Mouse (Mus musculus) liver, embryonic 16.5 days (tissue): ENCODE data around the gene Zkscan5. TPM values are rescaled to one million over a fixed set of nuclear protein-coding genes. Genes with fewer than 3 reads are reported as not detected.

Experiments used
- ATAC-seq: fragments of 200-750 bp; cut with Nextera tagmentation; 2 replicates; pipeline ENCODE4 v1.8.0; 2017; ENCODE audit warnings: low read depth, mild to moderate bottlenecking, moderate number of reproducible peaks, moderate library complexity
- H3K27ac ChIP-seq: fragments of 300-500 bp; sonication (generic); 2 replicates; pipeline ENCODE4 v1.5.1; 2014; ENCODE audit warnings: mild to moderate bottlenecking, low read length
- H3K27me3 ChIP-seq: fragments of 300-500 bp; sonication (generic); 2 replicates; pipeline ENCODE4 v1.6.1; 2014; ENCODE audit warnings: low read depth, low read length, mixed read lengths; ENCODE audit not compliant: control insufficient read depth, insufficient read depth
- H3K36me3 ChIP-seq: fragments of 300-500 bp; sonication (generic); 2 replicates; pipeline ENCODE4 v1.6.1; 2014; ENCODE audit warnings: mild to moderate bottlenecking; ENCODE audit not compliant: control insufficient read depth, insufficient read depth
- H3K4me1 ChIP-seq: fragments of 300-500 bp; sonication (generic); 2 replicates; pipeline ENCODE4 v1.6.1; 2014; ENCODE audit warnings: low read depth, low read length, mixed read lengths; ENCODE audit not compliant: control insufficient read depth
- H3K4me2 ChIP-seq: fragments of 300-500 bp; sonication (generic); 2 replicates; pipeline ENCODE4 v1.6.1; 2014; ENCODE audit warnings: low read depth, low read length, mixed read lengths
- H3K4me3 ChIP-seq: fragments of 300-500 bp; sonication (generic); 2 replicates; pipeline ENCODE4 v1.5.1; 2014; ENCODE audit warnings: low read depth, mild to moderate bottlenecking, low read length
- H3K9ac ChIP-seq: fragments of 300-500 bp; sonication (generic); 2 replicates; pipeline ENCODE4 v1.6.1; 2014; ENCODE audit warnings: low read depth, low read length
- H3K9me3 ChIP-seq: fragments of 300-500 bp; sonication (generic); replicated peaks from 2 replicates; pipeline ENCODE4 v1.6.1; 2016; ENCODE audit warnings: low read length; ENCODE audit not compliant: control insufficient read depth
- WGBS: fragments of 180-500 bp; shearing (Covaris S2); extraction: QIAGEN DNeasy Blood & Tissue Kit; methylation state at CpG from one replicate; pipeline ENCODE4 v1.1.7; 2014; ENCODE audit not compliant: insufficient replicate concordance; 5-methylcytosine and 5-hydroxymethylcytosine counted together
- polyA plus RNA-seq: library from polyadenylated mRNA; unstranded; fragments of >200 nt; fragmentation: Nextera tagmentation; extraction: Ambion mirVana; gene quantifications from 2 replicates; pipeline ENCODE4 v1.2.1, GENCODE M21; 2015

Gene Zkscan5
- polyA plus RNA-seq: 3.8 and 4.3 TPM in 2 replicates

- Histone ChIP-seq H3K36me3 (peaks cover 4% of the 10 kb centered on the region; the same call in 1 of the 2 replicates), H3K9me3 (no peaks in the 10 kb centered on the region), H3K27me3 (no peaks in the 10 kb centered on the region), H3K4me3 (peak within 1 kb of the TSS; percentile 84), H3K27ac (peak within 1 kb of the TSS; percentile 93), H3K4me1 (peaks cover 30% of the 10 kb centered on the region), H3K9ac (peak within 1 kb of the TSS; percentile 84), H3K4me2 (peak within 1 kb of the TSS; percentile 77)
- 0% methylated on average over 22 of the region's 22 CpGs for WGBS
- peak; percentile 95 for ATAC-seq
These were observed at the start of gene Zkscan5 for GRCm38 (mm10) chr5:145203936-145204691. Gene Zkscan5, plus strand, starts transcription at chr5:145204562.

GRCm38 (mm10) chr5:145161361-145161760 lies 43.0 kb upstream of the Zkscan5 start:
- peaks cover 9% of the 10 kb centered on the region for H3K4me1 ChIP-seq
- no peak overlapping the region for H3K4me3 ChIP-seq
- H3K9me3 ChIP-seq: no peaks in the 10 kb centered on the region
- no peak overlapping the region for H3K27ac ChIP-seq
- H3K27me3 ChIP-seq: no peaks in the 10 kb centered on the region
- no peak for ATAC-seq
- H3K4me2 ChIP-seq: no peak overlapping the region
- 83% methylated on average over 14 of the region's 14 CpGs for WGBS
- peaks cover 26% of the 10 kb centered on the region for H3K36me3 ChIP-seq
- H3K9ac ChIP-seq: no peak overlapping the region

- Histone ChIP-seq H3K27me3 (no peaks in the 10 kb centered on the region), H3K9me3 (no peaks in the 10 kb centered on the region), H3K4me2 (no peak overlapping the region), H3K4me3 (no peak overlapping the region), H3K9ac (no peak overlapping the region), H3K27ac (no peak overlapping the region), H3K4me1 (peaks cover 19% of the 10 kb centered on the region), H3K36me3 (peaks cover 13% of the 10 kb centered on the region)
- WGBS: 64% methylated on average over 3 of the region's 3 CpGs
- ATAC-seq: no peak
These were observed 39.7 kb upstream of the Zkscan5 start for GRCm38 (mm10) chr5:145164710-145165109.

GRCm38 (mm10) chr5:145165184-145165583 lies 39.2 kb upstream of the Zkscan5 start:
- Histone ChIP-seq H3K4me3 (no peak overlapping the region), H3K27ac (no peak overlapping the region), H3K9ac (no peak overlapping the region), H3K27me3 (no peaks in the 10 kb centered on the region), H3K4me1 (peaks cover 19% of the 10 kb centered on the region), H3K4me2 (no peak overlapping the region), H3K36me3 (peaks cover 13% of the 10 kb centered on the region), H3K9me3 (no peaks in the 10 kb centered on the region)
- no peak for ATAC-seq
- 81% methylated on average over 15 of the region's 15 CpGs for WGBS

- no peaks in the 10 kb centered on the region for H3K9me3 ChIP-seq
- peak within 1 kb of the TSS; percentile 82 for H3K27ac ChIP-seq
- peak; percentile 95 for ATAC-seq
- WGBS: under 1% methylated on average over 47 of the region's 51 CpGs
- H3K27me3 ChIP-seq: no peaks in the 10 kb centered on the region
- H3K4me2 ChIP-seq: peak within 1 kb of the TSS; percentile 84
- H3K36me3 ChIP-seq: peaks cover 16% of the 10 kb centered on the region
- H3K9ac ChIP-seq: peak within 1 kb of the TSS; percentile 99
- H3K4me3 ChIP-seq: peak within 1 kb of the TSS; percentile 98
- peaks cover 19% of the 10 kb centered on the region for H3K4me1 ChIP-seq
These were observed 37.6 kb upstream of the Zkscan5 start, which contains the start of the genes Ptcd1 and Cpsf4 for GRCm38 (mm10) chr5:145166536-145167305. Gene Ptcd1, minus strand, starts transcription at chr5:145167108. Gene Cpsf4, plus strand, starts transcription at chr5:145167213.

GRCm38 (mm10) chr5:145167306-145167661 lies 37.1 kb upstream of the Zkscan5 start:
- Histone ChIP-seq H3K4me1 (peaks cover 19% of the 10 kb centered on the region), H3K9me3 (no peaks in the 10 kb centered on the region), H3K27ac (peak overlapping the region; percentile 82), H3K36me3 (peaks cover 21% of the 10 kb centered on the region), H3K9ac (peak overlapping the region; percentile 99), H3K4me3 (peak overlapping the region; percentile 98), H3K27me3 (no peaks in the 10 kb centered on the region), H3K4me2 (peak overlapping the region; percentile 84)
- peak; percentile 6 for ATAC-seq
- WGBS: under 1% methylated on average over 28 of the region's 28 CpGs

GRCm38 (mm10) chr5:145178461-145178980 lies 25.8 kb upstream of the Zkscan5 start:
- Histone ChIP-seq H3K4me2 (peak overlapping the region; percentile 7; the same call in 1 of the 2 replicates), H3K4me1 (no peaks in the 10 kb centered on the region), H3K27ac (peak overlapping the region; percentile 31; the same call in 1 of the 2 replicates), H3K36me3 (peaks cover 76% of the 10 kb centered on the region), H3K9ac (no peak overlapping the region), H3K27me3 (no peaks in the 10 kb centered on the region), H3K4me3 (0 out of 2 replicates have a peak overlapping the region, but pooled peaks have one; percentile 9), H3K9me3 (no peaks in the 10 kb centered on the region)
- WGBS: 69% methylated on average over 18 of the region's 18 CpGs
- ATAC-seq: peak; percentile 14

GRCm38 (mm10) chr5:145185244-145185643 lies 19.1 kb upstream of the Zkscan5 start:
- no peaks in the 10 kb centered on the region for H3K27me3 ChIP-seq

More at GRCm38 (mm10) chr5:145185244-145185643, 19.1 kb upstream of the Zkscan5 start:
- Histone ChIP-seq H3K4me1 (peaks cover 16% of the 10 kb centered on the region), H3K4me2 (no peak overlapping the region), H3K9me3 (no peaks in the 10 kb centered on the region), H3K4me3 (no peak overlapping the region), H3K9ac (no peak overlapping the region), H3K27ac (no peak overlapping the region), H3K36me3 (peaks cover 54% of the 10 kb centered on the region)
- ATAC-seq: no peak
- WGBS: 65% methylated on average over 2 of the region's 2 CpGs
